Mouse (Mus musculus) heart, postnatal 0 days (tissue): ENCODE data around the gene Commd1. TPM values are rescaled to one million over a fixed set of nuclear protein-coding genes. Genes with fewer than 3 reads are reported as not detected.

ENCODE experiments used
- ATAC-seq: fragments of 200-750 bp; cut with Nextera tagmentation; 2 replicates; pipeline ENCODE4 v1.8.0; 2017; ENCODE audit warnings: low read depth, moderate number of reproducible peaks, moderate library complexity; ENCODE audit not compliant: insufficient read depth
- DNase-seq: peaks from one replicate; pipeline ENCODE4 v3.0.0-alpha.2; 2016; ENCODE audit warnings: low spot score
- H3K27ac ChIP-seq: fragments of 300-500 bp; sonication (generic); 2 replicates; pipeline ENCODE4 v1.5.1; 2014; ENCODE audit warnings: low read depth, mild to moderate bottlenecking
- H3K27me3 ChIP-seq: fragments of 300-500 bp; sonication (generic); 2 replicates; pipeline ENCODE4 v1.6.1; 2014; ENCODE audit warnings: low read length, mixed read lengths; ENCODE audit not compliant: control insufficient read depth, insufficient read depth
- H3K36me3 ChIP-seq: fragments of 300-500 bp; sonication (generic); replicated peaks from 2 replicates; pipeline ENCODE4 v1.6.1; 2014; ENCODE audit warnings: low read length, mixed read lengths; ENCODE audit not compliant: control insufficient read depth, insufficient read depth
- H3K4me1 ChIP-seq: fragments of 300-500 bp; sonication (generic); 2 replicates; pipeline ENCODE4 v1.6.1; 2014; ENCODE audit warnings: antibody characterized with exemption; ENCODE audit not compliant: control insufficient read depth, insufficient read depth
- H3K4me2 ChIP-seq: fragments of 300-500 bp; sonication (generic); 2 replicates; pipeline ENCODE4 v1.6.1; 2014; ENCODE audit warnings: low read depth, mild to moderate bottlenecking, low read length, moderate library complexity
- H3K4me3 ChIP-seq: fragments of 300-500 bp; sonication (generic); 2 replicates; pipeline ENCODE4 v1.5.1; 2014; ENCODE audit warnings: low read depth, low read length
- H3K9ac ChIP-seq: fragments of 300-500 bp; sonication (generic); replicated peaks from 2 replicates; pipeline ENCODE4 v1.6.1; 2014; ENCODE audit warnings: low read depth, low read length, mixed read lengths
- H3K9me3 ChIP-seq: fragments of 300-500 bp; sonication (generic); replicated peaks from 2 replicates; pipeline ENCODE4 v1.6.1; 2016; ENCODE audit warnings: low read length; ENCODE audit not compliant: control insufficient read depth
- CTCF ChIP-seq: IDR thresholded peaks from 2 replicates; pipeline ENCODE4 v1.5.1; 2016; ENCODE audit warnings: antibody characterized with exemption, control low read depth, low read depth
- EP300 ChIP-seq: IDR thresholded peaks from 2 replicates; pipeline ENCODE4 v1.6.1; 2016; ENCODE audit warnings: antibody characterized with exemption, low read depth
- WGBS: fragments of 180-500 bp; shearing (Covaris S2); extraction: QIAGEN DNeasy Blood & Tissue Kit; methylation state at CpG from one replicate; pipeline ENCODE4 v1.1.7; 2014; 5-methylcytosine and 5-hydroxymethylcytosine counted together
- polyA plus RNA-seq: library from polyadenylated mRNA; unstranded; fragments of >200 nt; fragmentation: Nextera tagmentation; extraction: Ambion mirVana; gene quantifications from 2 replicates; pipeline ENCODE4 v1.2.1, GENCODE M21; 2015
- total RNA-seq: library from RNA; depleted of rRNA; stranded (reverse); fragments of >200 nt; gene quantifications from 2 replicates; pipeline ENCODE4 v1.2.3, GENCODE M21; 2014; ENCODE audit warnings: low replicate concordance

Commd1 gene
- total and polyA plus RNA-seq, 2 experiments from 2014 or later = 43.5 to 376 TPM

DNA sequence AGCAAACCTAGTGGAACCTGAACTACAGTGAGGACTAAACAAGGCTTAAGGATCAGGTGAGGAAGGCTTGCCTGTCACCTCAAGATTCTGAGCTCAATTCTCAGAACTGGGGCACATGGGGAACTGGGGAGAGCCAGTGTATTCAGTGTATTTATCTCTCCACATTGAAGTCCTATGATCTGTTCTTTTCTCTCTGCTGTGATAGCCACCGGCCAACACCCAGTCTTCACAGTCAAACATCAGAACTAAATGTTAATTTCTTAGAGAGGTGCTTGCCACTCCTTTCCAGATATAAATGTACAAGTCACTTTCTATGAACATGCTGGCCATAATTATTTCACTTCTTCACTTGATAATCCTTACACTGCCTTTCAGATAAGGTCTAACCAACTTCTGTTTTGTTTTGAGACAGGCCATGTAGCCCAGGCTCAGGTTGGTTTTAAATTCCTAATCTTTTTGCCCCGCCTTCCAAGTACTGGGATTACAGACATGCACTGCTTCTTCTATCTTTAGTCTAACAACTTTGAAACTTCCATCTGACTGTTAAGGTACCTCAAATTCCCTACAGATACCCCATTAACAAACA lies 50.8 kb downstream of the Commd1 start:
- Histone ChIP-seq H3K36me3 (no peaks in the 10 kb centered on the region), H3K27me3 (no peaks in the 10 kb centered on the region), H3K9me3 (no peaks in the 10 kb centered on the region), H3K4me3 (no peak overlapping the region), H3K27ac (no peak overlapping the region), H3K4me2 (no peak overlapping the region), H3K9ac (no peak overlapping the region), H3K4me1 (peaks cover 8% of the 10 kb centered on the region; the same call in 1 of the 2 replicates)
- TF ChIP-seq CTCF (no peak), EP300 (no peak)
- 89% methylated on average over 2 of the region's 2 CpGs for WGBS
- ATAC-seq (no peak), DNase-seq (no peak)

DNA sequence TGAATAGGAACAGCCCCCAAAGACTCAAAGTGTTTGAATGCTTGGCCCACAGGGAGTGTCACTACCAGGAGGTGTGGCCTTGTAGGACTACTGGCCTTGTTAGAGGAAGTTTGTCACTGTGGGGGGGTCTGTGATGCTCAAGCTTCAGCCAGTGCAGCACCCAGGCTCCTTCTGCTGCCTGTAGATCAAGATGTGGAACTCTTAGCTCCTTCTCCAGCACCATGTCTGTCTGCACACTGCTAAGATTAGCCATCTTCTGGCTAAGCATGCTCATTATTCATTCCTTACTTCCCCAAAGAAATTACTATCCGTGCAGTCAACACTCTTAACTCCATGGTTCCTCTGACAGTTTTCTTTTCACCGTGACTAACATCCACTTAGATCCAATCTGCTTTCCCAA lies 52.1 kb downstream of the Commd1 start:
- H3K9ac ChIP-seq = no peak overlapping the region
- no peak for ATAC-seq
- H3K4me3 ChIP-seq = no peak overlapping the region
- no peaks in the 10 kb centered on the region for H3K9me3 ChIP-seq
- 63% methylated on average over 2 of the region's 2 CpGs for WGBS
- no peaks in the 10 kb centered on the region for H3K27me3 ChIP-seq
- no peak overlapping the region for H3K27ac ChIP-seq
- H3K4me2 ChIP-seq = no peak overlapping the region
- peaks cover 4% of the 10 kb centered on the region; the same call in 1 of the 2 replicates for H3K4me1 ChIP-seq
- no peak for DNase-seq
- no peaks in the 10 kb centered on the region for H3K36me3 ChIP-seq
- TF ChIP-seq CTCF (no peak), EP300 (no peak)

DNA sequence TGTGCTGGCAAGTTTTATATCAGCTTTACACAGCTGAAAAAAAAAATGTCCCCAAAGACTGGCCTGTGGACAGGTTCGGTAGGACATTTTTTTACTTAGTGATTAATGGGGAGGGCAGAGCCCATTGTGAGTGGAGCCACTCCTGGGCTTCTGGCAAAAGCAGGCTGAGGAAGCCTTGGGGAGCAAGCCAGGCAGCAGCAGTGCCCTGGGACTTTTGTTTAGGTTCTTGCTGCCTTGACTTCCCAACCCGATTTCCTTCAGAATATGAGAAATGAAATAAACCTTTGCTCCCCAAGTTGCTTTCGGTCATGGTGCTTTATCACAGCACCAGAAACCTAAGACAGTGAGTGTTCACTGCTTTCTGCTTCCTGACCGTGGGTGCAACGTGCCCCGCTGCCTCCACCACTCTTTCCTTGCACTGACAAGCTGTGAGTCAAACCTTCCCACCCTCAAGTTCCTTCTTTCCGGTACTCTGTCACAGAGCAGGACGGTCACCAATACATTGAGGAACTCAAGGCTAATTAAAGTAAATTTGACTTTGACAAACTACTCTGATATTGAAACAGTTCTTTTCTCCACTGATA lies 53.5 kb downstream of the Commd1 start:
- no peak for TF ChIP-seq CTCF
- TF ChIP-seq EP300 = no peak
- Histone ChIP-seq H3K27ac (peak overlapping the region; percentile 4; the same call in 1 of the 2 replicates), H3K9me3 (no peaks in the 10 kb centered on the region), H3K9ac (no peak overlapping the region), H3K4me3 (no peak overlapping the region), H3K27me3 (no peaks in the 10 kb centered on the region), H3K4me1 (peaks cover 4% of the 10 kb centered on the region; the same call in 1 of the 2 replicates), H3K36me3 (no peaks in the 10 kb centered on the region), H3K4me2 (no peak overlapping the region)
- no peak for ATAC-seq
- WGBS = 51% methylated on average over 8 of the region's 8 CpGs
- no peak for DNase-seq

- Histone ChIP-seq H3K9ac (no peak overlapping the region), H3K27me3 (no peaks in the 10 kb centered on the region), H3K27ac (no peak overlapping the region), H3K4me2 (no peak overlapping the region), H3K4me3 (no peak overlapping the region), H3K9me3 (no peaks in the 10 kb centered on the region), H3K36me3 (no peaks in the 10 kb centered on the region), H3K4me1 (peaks cover 3% of the 10 kb centered on the region; the same call in 1 of the 2 replicates)
- DNase-seq (no peak), ATAC-seq (no peak)
- TF ChIP-seq EP300 = no peak
- no peak for TF ChIP-seq CTCF
- WGBS = 84% methylated on average over 2 of the region's 2 CpGs
These were observed 58.6 kb downstream of the Commd1 start for GRCm38 (mm10) chr11:22923606-22924005.

DNA sequence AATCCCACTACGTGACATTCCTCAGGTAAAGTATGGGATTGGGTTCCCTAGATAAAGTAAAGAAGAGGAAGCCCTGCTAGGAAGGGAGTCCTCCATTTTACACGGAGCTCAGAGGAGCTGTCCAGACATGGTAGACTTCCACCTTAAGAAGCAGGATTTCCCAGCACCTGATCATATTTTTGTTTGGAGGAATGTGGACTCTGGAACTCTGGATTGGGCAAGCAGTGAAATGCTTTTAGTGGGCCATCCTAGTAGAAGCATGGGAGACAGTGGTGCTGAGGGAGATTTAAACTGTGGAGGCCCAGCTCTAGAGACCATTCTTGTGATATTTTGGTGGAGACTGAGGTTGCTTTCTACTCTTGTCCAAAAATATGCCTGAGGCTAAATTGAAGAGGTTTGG lies 59.6 kb downstream of the Commd1 start:
- no peak overlapping the region for H3K27ac ChIP-seq
- no peak overlapping the region for H3K9ac ChIP-seq
- TF ChIP-seq CTCF = no peak
- no peak for TF ChIP-seq EP300
- H3K4me1 ChIP-seq = no peaks in the 10 kb centered on the region
- no peaks in the 10 kb centered on the region for H3K27me3 ChIP-seq
- H3K4me2 ChIP-seq = no peak overlapping the region
- no peaks in the 10 kb centered on the region for H3K36me3 ChIP-seq
- 73% methylated on average over 2 of the region's 2 CpGs for WGBS
- H3K4me3 ChIP-seq = no peak overlapping the region
- ATAC-seq = no peak
- DNase-seq = no peak
- no peaks in the 10 kb centered on the region for H3K9me3 ChIP-seq

DNA sequence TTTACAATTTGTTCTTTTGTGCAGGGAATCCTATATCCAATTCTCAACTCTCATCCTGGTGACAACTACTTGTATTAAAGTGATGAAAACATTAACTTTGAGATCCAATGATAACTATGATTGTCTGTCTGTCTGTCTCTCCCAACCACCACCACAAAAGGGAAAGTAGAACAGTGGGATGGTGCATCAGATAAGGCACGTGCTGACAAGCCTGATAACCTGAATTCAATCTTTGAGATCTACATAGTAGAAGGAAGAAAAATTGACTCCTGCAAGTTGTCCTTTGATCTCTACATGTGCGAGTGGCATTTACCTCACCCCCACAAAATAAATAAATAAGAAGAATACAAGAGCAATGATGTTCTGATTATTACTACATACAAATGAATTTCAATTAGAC lies 62.8 kb downstream of the Commd1 start:
- 72% methylated on average over 2 of the region's 2 CpGs for WGBS
- no peak for DNase-seq
- ATAC-seq = no peak
- H3K4me2 ChIP-seq = no peak overlapping the region
- H3K4me3 ChIP-seq = no peak overlapping the region
- no peak overlapping the region for H3K9ac ChIP-seq
- H3K9me3 ChIP-seq = no peaks in the 10 kb centered on the region
- no peaks in the 10 kb centered on the region for H3K4me1 ChIP-seq
- H3K27ac ChIP-seq = no peak overlapping the region
- H3K36me3 ChIP-seq = no peaks in the 10 kb centered on the region
- no peak for TF ChIP-seq EP300
- no peak for TF ChIP-seq CTCF
- H3K27me3 ChIP-seq = no peaks in the 10 kb centered on the region
